In the genomic region with DNA sequence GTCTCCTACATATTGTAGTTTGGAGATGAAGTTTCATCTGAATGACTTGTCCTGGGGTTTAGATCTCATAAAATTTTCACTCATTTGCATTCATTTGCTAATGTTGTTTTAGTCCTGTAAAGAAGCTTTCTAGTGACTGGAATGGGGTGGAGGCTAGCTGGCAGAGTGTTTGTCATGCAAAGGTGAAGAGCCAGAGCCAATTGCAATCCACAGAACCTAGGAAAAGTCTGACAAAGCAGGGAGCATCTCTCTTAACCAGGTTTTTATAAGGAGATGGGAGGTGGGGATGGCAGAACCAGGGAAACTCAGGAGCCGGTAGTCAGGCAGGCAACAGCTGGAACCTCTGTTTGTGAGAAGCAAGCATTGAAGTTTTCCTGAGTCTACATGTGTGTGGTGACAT, we compare ENCODE assay signal across 14 mouse cellular contexts.
A peak's percentile ranks its signal among the peaks of the same experiment; 100 is the strongest.
DNase-seq lines count a peak whose midpoint lies in the region.
"Had no signal": no experiment of that assay in that cellular context is flagged by ENCODE, and none has a peak within 500 bp of the region (broad histone marks: within the 10 kb centered on the region; RNA-seq: fewer than 3 reads in every experiment).

No protein-coding gene starts in this region.

- DNase-seq in ES-CJ7 (ENCODE audit: low read depth, low spot score) (peak; percentile 89), R1 (ENCODE audit: low read depth, low spot score) (peak; percentile 79)
- DNase-seq in adrenal gland, postnatal 14 days, result no peak
- DNase-seq in kidney, postnatal 4 days, result no peak
- no peak for DNase-seq in spleen, postnatal 36 days (ENCODE audit: low spot score in 2 of 2)
- DNase-seq: adrenal gland, adult 8-10 months; adrenal gland, postnatal 25 days; cerebellum, adult 11 months; cerebellum, adult 18-20 months; cerebellum, adult 8-10 months; cerebellum, adult 9-11 months; cerebellum, postnatal 14 days; cerebellum, postnatal 36 days; embryo, embryonic 11 days had no signal

Comparison
In these comparisons a context has a peak if more than half of its experiments do, and no peak if none do; other contexts are left out.
1. DNase-seq: peak in ES-CJ7 (single experiment) and R1 (single experiment); none in adrenal gland, postnatal 14 days (single experiment), kidney, postnatal 4 days (0 of 2) and spleen, postnatal 36 days (0 of 2).